Mouse (Mus musculus) heart, embryonic 11.5 days (tissue): ENCODE data around the gene Pspn. TPM values are rescaled to one million over a fixed set of nuclear protein-coding genes. Genes with fewer than 3 reads are reported as not detected.

Experiments
- ATAC-seq: fragments of 200-750 bp; cut with Nextera tagmentation; replicated peaks from 2 replicates; pipeline ENCODE4 v1.8.0; 2017; ENCODE audit warnings: moderate library complexity; ENCODE audit not compliant: insufficient number of reproducible peaks, low FRiP score, low TSS enrichment
- H3K27ac ChIP-seq: fragments of 300-500 bp; sonication (generic); 2 replicates; pipeline ENCODE4 v1.5.1; 2014; ENCODE audit warnings: mild to moderate bottlenecking, low read depth, low read length
- H3K27me3 ChIP-seq: fragments of 300-500 bp; sonication (generic); 2 replicates; pipeline ENCODE4 v1.6.1; 2014; ENCODE audit warnings: mild to moderate bottlenecking, low read length, mixed read lengths; ENCODE audit not compliant: control insufficient read depth, insufficient read depth
- H3K36me3 ChIP-seq: fragments of 300-500 bp; sonication (generic); 2 replicates; pipeline ENCODE4 v1.6.1; 2014; ENCODE audit warnings: mild to moderate bottlenecking, low read length, moderate library complexity, mixed read lengths; ENCODE audit not compliant: control insufficient read depth, insufficient read depth
- H3K4me1 ChIP-seq: fragments of 300-500 bp; sonication (generic); 2 replicates; pipeline ENCODE4 v1.6.1; 2014; ENCODE audit warnings: low read length; ENCODE audit not compliant: control insufficient read depth, insufficient read depth
- H3K4me2 ChIP-seq: fragments of 300-500 bp; sonication (generic); 2 replicates; pipeline ENCODE4 v1.6.1; 2014; ENCODE audit warnings: mild to moderate bottlenecking, moderate library complexity
- H3K4me3 ChIP-seq: fragments of 300-500 bp; sonication (generic); 2 replicates; pipeline ENCODE4 v1.5.1; 2014; ENCODE audit warnings: low read depth, low read length
- H3K9ac ChIP-seq: fragments of 300-500 bp; sonication (generic); 2 replicates; pipeline ENCODE4 v1.6.1; 2014; ENCODE audit warnings: mild to moderate bottlenecking, low read depth, low read length, moderate library complexity
- H3K9me3 ChIP-seq: fragments of 300-500 bp; sonication (generic); replicated peaks from 2 replicates; pipeline ENCODE4 v1.6.1; 2016; ENCODE audit warnings: low read length; ENCODE audit not compliant: control insufficient read depth
- WGBS: fragments of 180-500 bp; shearing (Covaris S2); extraction: QIAGEN DNeasy Blood & Tissue Kit; methylation state at CpG from one replicate; pipeline ENCODE4 v1.1.7; 2014; ENCODE audit not compliant: insufficient replicate concordance; 5-methylcytosine and 5-hydroxymethylcytosine counted together
- polyA plus RNA-seq: library from polyadenylated mRNA; unstranded; fragments of >200 nt; fragmentation: Nextera tagmentation; extraction: Ambion mirVana; gene quantifications from 2 replicates; pipeline ENCODE4 v1.2.1, GENCODE M21; 2014

Gene Pspn
- polyA plus RNA-seq, 1 experiment from 2014 or later = 0.50 TPM

GRCm38 (mm10) chr17:56979524-56979923 lies 20.3 kb downstream of the Pspn start:
- H3K27me3 ChIP-seq = no peaks in the 10 kb centered on the region; the same call in 1 of the 2 replicates
- WGBS = 40% methylated on average over 6 of the region's 8 CpGs
- H3K4me1 ChIP-seq = no peaks in the 10 kb centered on the region
- H3K36me3 ChIP-seq = no peaks in the 10 kb centered on the region
- H3K4me2 ChIP-seq = no peak overlapping the region
- H3K27ac ChIP-seq = no peak overlapping the region
- no peak overlapping the region for H3K4me3 ChIP-seq
- no peaks in the 10 kb centered on the region for H3K9me3 ChIP-seq
- no peak overlapping the region for H3K9ac ChIP-seq
- ATAC-seq = no peak

GRCm38 (mm10) chr17:56976531-56977390 lies 23.1 kb downstream of the Pspn start:
- WGBS = 69% methylated on average over 8 of the region's 8 CpGs

GRCm38 (mm10) chr17:56975391-56975790 lies 24.4 kb downstream of the Pspn start:
- ATAC-seq = no peak
- H3K4me2 ChIP-seq = no peak overlapping the region
- H3K9me3 ChIP-seq = no peaks in the 10 kb centered on the region
- peaks cover 5% of the 10 kb centered on the region; the same call in 1 of the 2 replicates for H3K27me3 ChIP-seq
- no peak overlapping the region for H3K27ac ChIP-seq
- no peak overlapping the region for H3K9ac ChIP-seq
- H3K36me3 ChIP-seq = no peaks in the 10 kb centered on the region
- 82% methylated on average over 3 of the region's 3 CpGs for WGBS
- no peak overlapping the region for H3K4me3 ChIP-seq
- no peaks in the 10 kb centered on the region for H3K4me1 ChIP-seq

More at GRCm38 (mm10) chr17:56976531-56977390, 23.1 kb downstream of the Pspn start:
- no peak overlapping the region for H3K4me2 ChIP-seq
- H3K4me1 ChIP-seq = no peaks in the 10 kb centered on the region
- no peak for ATAC-seq
- no peaks in the 10 kb centered on the region for H3K9me3 ChIP-seq
- H3K36me3 ChIP-seq = no peaks in the 10 kb centered on the region
- no peak overlapping the region for H3K9ac ChIP-seq
- no peak overlapping the region for H3K4me3 ChIP-seq
- no peaks in the 10 kb centered on the region; the same call in 1 of the 2 replicates for H3K27me3 ChIP-seq
- no peak overlapping the region for H3K27ac ChIP-seq

- Histone ChIP-seq H3K9ac (no peak overlapping the region), H3K4me2 (no peak overlapping the region), H3K36me3 (no peaks in the 10 kb centered on the region), H3K27me3 (peaks cover 5% of the 10 kb centered on the region; the same call in 1 of the 2 replicates), H3K4me1 (no peaks in the 10 kb centered on the region), H3K4me3 (no peak overlapping the region), H3K9me3 (no peaks in the 10 kb centered on the region), H3K27ac (no peak overlapping the region)
- WGBS = 83% methylated on average over 5 of the region's 5 CpGs
- no peak for ATAC-seq
These were observed 25.0 kb downstream of the Pspn start for GRCm38 (mm10) chr17:56974708-56975240.

GRCm38 (mm10) chr17:56973956-56974707 lies 25.7 kb downstream of the Pspn start:
- 56% methylated on average over 12 of the region's 14 CpGs for WGBS
- Histone ChIP-seq H3K9me3 (no peaks in the 10 kb centered on the region), H3K27me3 (peaks cover 5% of the 10 kb centered on the region; the same call in 1 of the 2 replicates), H3K27ac (no peak overlapping the region), H3K36me3 (no peaks in the 10 kb centered on the region), H3K4me2 (no peak overlapping the region), H3K4me3 (no peak overlapping the region), H3K4me1 (no peaks in the 10 kb centered on the region), H3K9ac (no peak overlapping the region)
- no peak for ATAC-seq

- H3K4me3 ChIP-seq = no peak overlapping the region
- H3K4me1 ChIP-seq = no peaks in the 10 kb centered on the region
- H3K9ac ChIP-seq = no peak overlapping the region
- no peaks in the 10 kb centered on the region for H3K9me3 ChIP-seq
- 59% methylated on average over 5 of the region's 5 CpGs for WGBS
- H3K27ac ChIP-seq = no peak overlapping the region
- ATAC-seq = no peak
- H3K36me3 ChIP-seq = no peaks in the 10 kb centered on the region
- no peak overlapping the region for H3K4me2 ChIP-seq
- H3K27me3 ChIP-seq = peaks cover 5% of the 10 kb centered on the region; the same call in 1 of the 2 replicates
These were observed 29.7 kb downstream of the Pspn start for GRCm38 (mm10) chr17:56970081-56970480.

- ATAC-seq = no peak
- H3K4me1 ChIP-seq = no peaks in the 10 kb centered on the region
- H3K9me3 ChIP-seq = no peaks in the 10 kb centered on the region
- H3K4me2 ChIP-seq = no peak overlapping the region
- H3K27ac ChIP-seq = no peak overlapping the region
- H3K4me3 ChIP-seq = no peak overlapping the region
- H3K27me3 ChIP-seq = peaks cover 5% of the 10 kb centered on the region; the same call in 1 of the 2 replicates
- H3K36me3 ChIP-seq = no peaks in the 10 kb centered on the region
- no peak overlapping the region for H3K9ac ChIP-seq
- 63% methylated on average over 3 of the region's 3 CpGs for WGBS
These were observed 30.5 kb downstream of the Pspn start for GRCm38 (mm10) chr17:56969321-56969720.

GRCm38 (mm10) chr17:56963646-56964045 lies 36.2 kb downstream of the Pspn start:
- no peak overlapping the region for H3K4me3 ChIP-seq
- H3K27ac ChIP-seq = no peak overlapping the region
- no peaks in the 10 kb centered on the region for H3K4me1 ChIP-seq
- H3K27me3 ChIP-seq = no peaks in the 10 kb centered on the region
- 74% methylated on average over 6 of the region's 6 CpGs for WGBS
- no peak overlapping the region for H3K9ac ChIP-seq
- H3K4me2 ChIP-seq = no peak overlapping the region
- no peaks in the 10 kb centered on the region for H3K36me3 ChIP-seq
- ATAC-seq = no peak
- no peaks in the 10 kb centered on the region for H3K9me3 ChIP-seq
